Mouse (Mus musculus) brain, embryonic 14.5 days (tissue): ENCODE data around the gene Apba2. TPM values are rescaled to one million over a fixed set of nuclear protein-coding genes. Genes with fewer than 3 reads are reported as not detected.
A peak's percentile ranks its signal among the peaks of the same experiment; 100 is the strongest.

Source experiments
- DNase-seq: peaks from one replicate; pipeline ENCODE4 v3.0.0-alpha.2; 2011; ENCODE audit warnings: low read depth
- CTCF ChIP-seq: fragments of 200-500 bp; IDR thresholded peaks from 2 replicates; pipeline ENCODE4 v1.5.1; 2012; ENCODE audit warnings: inconsistent platforms, mild to moderate bottlenecking, moderate library complexity, borderline replicate concordance; ENCODE audit not compliant: insufficient read depth, insufficient read length; ENCODE audit errors: extremely low read depth
- POLR2A ChIP-seq: fragments of 200-500 bp; IDR thresholded peaks from 2 replicates; pipeline ENCODE4 v1.6.1; 2012; ENCODE audit warnings: mild to moderate bottlenecking, inconsistent platforms, borderline replicate concordance; ENCODE audit not compliant: poor library complexity, insufficient read depth, insufficient read length, severe bottlenecking; ENCODE audit errors: extremely low read depth
- polyA plus RNA-seq: library from polyadenylated mRNA; depleted of rRNA; stranded (reverse); fragments of >200 nt; gene quantifications from 2 replicates; pipeline ENCODE4 v1.2.3, GENCODE M21; 2012

Apba2 gene
- polyA plus RNA-seq, 1 experiment: 182 TPM

- DNase-seq: peak; percentile 84
- TF ChIP-seq POLR2A (no peak), CTCF (peak; percentile 98)
These were observed 250.0 kb downstream of the Apba2 start for GRCm38 (mm10) chr7:64751465-64751864.

- DNase-seq: no peak
- no peak for TF ChIP-seq CTCF
- no peak for TF ChIP-seq POLR2A
These were observed 250.6 kb downstream of the Apba2 start for GRCm38 (mm10) chr7:64752133-64752532.

GRCm38 (mm10) chr7:64753678-64754077, 252.2 kb downstream of the Apba2 start:
- DNase-seq: no peak
- TF ChIP-seq CTCF: no peak
- TF ChIP-seq POLR2A: no peak

GRCm38 (mm10) chr7:64754161-64754560, 252.7 kb downstream of the Apba2 start:
- no peak for TF ChIP-seq POLR2A
- no peak for DNase-seq

GRCm38 (mm10) chr7:64755141-64755540, 253.6 kb downstream of the Apba2 start:
- TF ChIP-seq POLR2A (no peak), CTCF (no peak)
- no peak for DNase-seq

- no peak for DNase-seq
These were observed 264.1 kb downstream of the Apba2 start for GRCm38 (mm10) chr7:64765595-64765994.

GRCm38 (mm10) chr7:64769768-64770167, 268.3 kb downstream of the Apba2 start:
- TF ChIP-seq POLR2A (no peak), CTCF (no peak)
- DNase-seq: peak; percentile 58

More at GRCm38 (mm10) chr7:64765595-64765994, 264.1 kb downstream of the Apba2 start:
- TF ChIP-seq POLR2A (no peak), CTCF (no peak)

GRCm38 (mm10) chr7:64770779-64771390, 269.4 kb downstream of the Apba2 start:
- TF ChIP-seq CTCF (no peak), POLR2A (no peak)
- DNase-seq: no peak

GRCm38 (mm10) chr7:64773465-64773864, 272.0 kb downstream of the Apba2 start:
- DNase-seq: peak; percentile 39
- TF ChIP-seq CTCF (peak; percentile 44; the same call in 1 of the 2 replicates), POLR2A (no peak)

- peak; percentile 33 for DNase-seq
- no peak for TF ChIP-seq CTCF
These were observed 275.4 kb downstream of the Apba2 start for GRCm38 (mm10) chr7:64776708-64777489.

- DNase-seq: no peak
These were observed 278.0 kb downstream of the Apba2 start for GRCm38 (mm10) chr7:64779501-64779900.

GRCm38 (mm10) chr7:64785040-64785439, 283.5 kb downstream of the Apba2 start:
- DNase-seq: peak; percentile 52
- TF ChIP-seq CTCF (no peak), POLR2A (no peak)

More at GRCm38 (mm10) chr7:64779501-64779900, 278.0 kb downstream of the Apba2 start:
- TF ChIP-seq POLR2A (no peak), CTCF (no peak)

- DNase-seq: no peak
- TF ChIP-seq POLR2A (no peak), CTCF (no peak)
These were observed 289.6 kb downstream of the Apba2 start for GRCm38 (mm10) chr7:64791145-64791544.

GRCm38 (mm10) chr7:64792031-64792430, 290.5 kb downstream of the Apba2 start:
- TF ChIP-seq CTCF (no peak), POLR2A (no peak)
- no peak for DNase-seq
